Mouse (Mus musculus): Measurements from ENCODE around the gene Gabrd.
A peak's percentile ranks its signal among the peaks of the same experiment; 100 is the strongest.
"Not testable (repeated sequence)": the region's sequence is repeated elsewhere in the genome, so short reads cannot be mapped to it uniquely, and the experiment has no call there.

Gene Gabrd

DNA sequence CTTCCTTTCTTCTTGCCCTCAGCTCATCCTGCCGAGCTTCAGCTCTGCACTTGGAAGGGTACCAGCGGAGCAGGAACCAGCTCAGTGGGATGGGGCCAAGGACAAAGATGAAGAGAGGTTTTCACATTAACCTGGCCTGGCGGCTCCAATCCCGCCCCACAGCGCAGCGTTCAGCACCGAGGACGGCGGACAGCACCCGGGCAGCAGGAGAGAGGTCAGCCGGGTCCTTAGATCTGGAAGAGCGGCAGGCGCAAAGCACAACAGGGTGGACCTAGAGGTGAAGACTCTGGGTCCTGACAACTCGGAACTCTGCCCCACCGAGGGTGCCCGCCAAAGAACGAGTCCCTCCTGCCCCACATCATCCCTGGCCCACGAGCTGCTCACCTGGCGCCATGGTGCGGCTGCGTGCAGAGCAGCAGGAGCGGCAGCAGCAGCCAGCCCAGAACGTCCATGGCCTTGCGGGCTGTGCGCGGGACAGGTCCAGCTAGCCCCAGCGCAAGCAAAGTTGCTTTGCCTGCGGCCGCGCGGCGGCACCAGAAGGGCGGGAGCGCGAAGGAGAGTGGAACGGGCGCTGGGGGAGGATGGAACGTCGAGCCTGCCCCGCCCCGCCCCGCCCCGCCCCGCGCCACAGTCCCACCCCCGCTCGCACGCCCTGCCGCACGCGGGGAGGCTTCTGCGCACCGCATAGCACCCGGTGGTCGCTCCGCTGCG lies at the start of gene Gabrd:
Gene Gabrd, minus strand, starts transcription at position 602 of the 711 bp plus-strand sequence.
- peak; percentile 54 to 64 for DNase-seq

GRCm38 (mm10) chr4:155442808-155443207 lies 44.9 kb upstream of the Gabrd start:
- no peak for DNase-seq

- no peak for DNase-seq
Measured at GRCm38 (mm10) chr4:155433993-155434392, 36.1 kb upstream of the Gabrd start.

DNA sequence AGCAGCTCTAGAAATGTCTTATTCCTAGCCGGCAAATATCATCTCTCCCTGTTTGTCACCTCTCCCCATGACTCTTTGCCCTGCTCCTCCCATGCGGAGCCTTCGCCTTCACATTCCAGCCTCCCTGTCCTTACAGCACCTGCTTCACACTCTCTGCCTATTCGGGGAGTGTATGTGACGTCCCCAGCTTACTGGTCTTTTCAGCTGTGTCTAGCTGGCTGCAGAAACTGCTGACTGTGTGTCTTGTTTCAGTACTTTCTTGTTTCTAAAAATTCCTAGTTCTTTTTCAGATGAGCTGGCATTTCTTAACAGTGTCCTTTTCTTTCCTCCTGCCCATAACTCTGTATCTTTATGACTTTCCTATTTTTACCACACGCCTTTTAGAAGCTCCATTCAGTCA lies 34.4 kb upstream of the Gabrd start:
- no peak for DNase-seq

GRCm38 (mm10) chr4:155429202-155429601 lies 31.3 kb upstream of the Gabrd start:
- no peak for DNase-seq

DNA sequence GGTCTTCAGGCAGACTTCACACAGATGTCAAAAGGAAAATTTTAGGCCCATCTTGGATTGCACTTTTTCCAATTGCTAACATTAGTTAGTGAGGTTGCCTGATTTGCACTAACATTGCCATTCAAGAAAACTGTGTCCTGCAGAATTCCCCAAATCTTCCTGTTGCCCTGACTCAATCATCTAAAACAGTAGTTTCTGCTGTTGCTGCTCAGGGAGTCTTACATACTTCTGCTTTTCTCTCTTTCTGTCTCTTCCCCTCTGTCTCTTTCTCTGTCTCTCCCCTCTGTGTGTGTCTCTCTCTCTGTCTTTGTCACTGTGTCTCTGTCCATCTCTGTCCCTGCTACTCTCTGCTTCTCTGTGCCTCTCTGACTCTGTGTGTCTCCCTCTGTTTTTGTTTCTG lies 30.5 kb upstream of the Gabrd start:
- DNase-seq, result no peak

- no peak for DNase-seq
Measured at GRCm38 (mm10) chr4:155426272-155426671, 28.4 kb upstream of the Gabrd start.

- DNase-seq, result no peak
Measured at GRCm38 (mm10) chr4:155423988-155424387, 26.1 kb upstream of the Gabrd start.

DNA sequence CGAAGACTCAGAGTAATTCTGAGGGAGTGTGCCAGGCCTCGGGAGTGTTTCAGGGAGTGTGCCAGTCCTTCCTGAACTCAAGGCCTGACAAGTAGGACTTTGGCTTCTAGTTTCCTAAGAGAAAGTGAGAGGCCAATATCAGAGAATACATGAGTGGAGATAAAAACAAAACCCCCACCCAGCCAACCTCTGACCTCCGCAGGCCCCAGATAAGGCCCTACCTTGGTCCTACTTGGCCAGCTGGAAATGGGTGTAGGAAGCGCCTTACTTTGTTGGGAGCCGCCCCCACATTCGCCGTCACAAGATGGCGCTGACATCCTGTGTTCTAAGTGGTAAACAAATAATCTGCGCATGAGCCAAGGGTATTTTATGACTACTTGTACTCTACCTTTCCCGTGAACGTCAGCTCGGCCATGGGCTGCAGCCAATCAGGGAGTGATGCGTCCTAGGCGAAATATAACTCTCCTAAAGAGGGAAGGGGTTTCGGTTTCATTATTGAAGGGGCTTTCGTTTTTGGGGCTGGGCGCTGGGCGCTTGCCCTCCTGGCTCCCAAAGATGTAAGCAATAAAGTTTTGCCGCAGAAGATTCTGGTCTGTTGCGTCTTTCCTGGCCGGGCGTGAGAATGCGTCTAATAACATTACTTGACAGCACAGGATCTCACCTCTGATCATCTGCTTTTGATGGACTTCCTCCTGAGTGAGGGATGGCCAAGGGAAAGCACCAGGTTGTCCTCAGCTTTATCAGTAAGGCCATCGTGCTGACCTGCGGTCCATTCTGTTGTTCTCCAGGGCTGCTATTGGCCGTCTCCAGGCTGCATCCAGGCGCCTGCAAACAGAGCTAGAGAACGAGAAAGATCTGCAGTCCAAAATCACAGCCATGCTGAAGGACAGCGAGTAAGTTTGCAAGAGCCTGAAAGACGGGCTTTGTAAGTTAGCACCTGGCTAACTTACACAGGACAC lies 23.8 kb upstream of the Gabrd start:
- DNase-seq, result not testable (repeated sequence)

DNA sequence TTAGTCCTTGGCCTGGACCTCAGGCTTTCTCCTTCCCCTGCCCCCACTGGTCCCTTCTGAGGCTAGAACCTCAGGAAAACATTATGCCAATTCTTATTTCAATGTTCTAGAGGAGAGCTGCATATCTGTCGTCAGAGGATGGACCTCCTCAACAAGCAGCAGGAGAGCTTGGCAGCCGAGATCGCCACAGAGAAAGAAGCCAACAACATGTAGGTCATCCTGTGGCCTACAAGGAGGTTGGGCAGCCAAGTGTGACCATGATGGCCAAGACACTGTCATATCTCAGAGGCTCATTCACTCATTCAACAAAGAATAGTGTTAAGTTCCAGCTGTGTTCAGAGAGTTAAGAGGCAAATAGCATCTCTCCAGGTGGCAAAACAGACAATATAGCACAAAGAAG lies 22.2 kb upstream of the Gabrd start:
- DNase-seq, result no peak

DNA sequence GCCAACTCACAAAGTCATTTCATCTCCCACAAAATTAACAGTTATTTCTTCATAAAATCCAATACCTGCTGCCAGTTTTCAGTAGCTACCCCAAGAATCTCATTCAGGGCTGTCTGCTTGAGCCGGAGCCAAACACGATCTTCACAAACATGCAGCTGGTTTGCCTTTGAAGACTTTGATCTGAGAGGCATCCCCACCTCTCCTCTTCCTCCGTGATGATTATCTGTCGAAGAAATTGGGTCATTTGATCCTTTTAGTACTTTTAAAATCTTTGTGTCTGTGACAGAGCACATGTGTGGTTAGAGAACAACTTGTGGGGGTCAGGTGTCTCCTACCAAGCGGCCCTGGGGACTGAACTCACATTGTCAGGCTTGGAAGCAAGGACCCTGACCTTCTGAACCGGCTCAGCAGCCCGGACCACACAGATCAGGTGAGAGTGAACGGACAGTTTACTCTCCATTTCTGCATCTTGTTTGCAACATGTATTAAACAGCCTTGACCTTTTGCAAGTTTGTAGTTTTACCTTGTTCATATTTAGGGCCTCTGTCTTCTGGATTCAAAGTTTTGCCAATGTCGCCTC lies 16.8 kb upstream of the Gabrd start:
- no peak for DNase-seq

GRCm38 (mm10) chr4:155413641-155414335 lies 15.9 kb upstream of the Gabrd start:
- no peak for DNase-seq

GRCm38 (mm10) chr4:155412124-155412523 lies 14.2 kb upstream of the Gabrd start:
- no peak for DNase-seq

DNA sequence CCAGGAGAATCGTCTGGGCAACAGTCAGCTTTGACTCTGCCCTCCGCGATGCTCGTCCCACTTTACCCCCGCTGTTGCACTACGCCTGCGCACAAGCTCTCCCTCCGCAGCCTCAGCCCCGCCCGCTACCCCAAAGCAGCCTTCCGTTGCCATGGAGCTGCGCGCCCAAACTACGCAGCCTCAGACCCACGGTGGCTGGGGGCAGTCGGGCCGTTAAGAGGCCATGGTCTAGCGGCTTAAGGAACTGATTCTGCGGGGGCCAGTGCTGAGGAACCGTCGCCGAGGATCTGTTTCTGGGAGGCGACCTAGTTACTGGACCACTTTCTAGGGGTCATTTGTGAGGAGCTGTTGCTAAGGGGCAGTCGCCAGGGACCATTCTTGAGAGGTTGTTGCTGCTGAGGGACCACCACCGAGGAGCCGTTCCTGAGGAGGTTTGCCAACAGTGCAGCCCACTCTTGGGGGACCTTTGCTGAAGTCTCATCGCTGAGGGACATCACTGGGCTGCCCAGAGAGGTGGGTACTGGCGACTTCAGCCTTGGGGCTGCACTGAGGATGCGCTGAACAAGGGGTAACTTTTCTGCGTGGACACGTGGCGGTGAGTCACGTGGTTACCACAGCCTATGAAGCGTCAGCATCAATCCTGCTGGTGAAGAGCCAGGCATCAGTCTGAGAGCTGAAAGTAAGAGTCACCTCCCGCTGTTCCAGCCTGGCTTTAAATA lies 11.3 kb upstream of the Gabrd start, which contains the start of gene Cfap74:
Gene Cfap74, plus strand, starts transcription at position 133 of the 719 bp plus-strand sequence.
- peak; percentile 66 to 71 for DNase-seq

GRCm38 (mm10) chr4:155408695-155409057 lies 10.8 kb upstream of the Gabrd start:
- DNase-seq, result no peak

GRCm38 (mm10) chr4:155402489-155402888 lies 4.6 kb upstream of the Gabrd start:
- no peak for DNase-seq

DNA sequence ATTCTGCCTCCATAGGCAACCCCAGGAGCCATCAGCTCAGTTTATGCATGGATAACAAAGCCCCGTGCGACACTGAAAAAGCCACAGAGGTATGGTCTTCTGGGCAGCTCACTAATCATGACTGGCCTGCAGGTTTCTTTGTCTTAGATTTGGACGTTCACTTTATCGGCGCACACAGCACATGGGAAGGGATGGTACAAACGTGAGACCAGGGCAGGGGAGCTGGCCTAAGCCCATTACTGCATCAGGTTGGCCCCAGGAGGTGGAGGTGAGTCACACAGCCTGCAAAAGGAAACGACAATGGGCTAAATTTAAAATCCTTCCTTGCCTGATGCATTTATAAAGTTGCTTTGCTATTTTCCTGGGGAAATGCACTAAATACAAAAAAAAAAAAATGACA lies 3.2 kb upstream of the Gabrd start:
- no peak for DNase-seq

GRCm38 (mm10) chr4:155398222-155398540 lies 269 bp upstream of the Gabrd start:
- DNase-seq, result no peak

DNA sequence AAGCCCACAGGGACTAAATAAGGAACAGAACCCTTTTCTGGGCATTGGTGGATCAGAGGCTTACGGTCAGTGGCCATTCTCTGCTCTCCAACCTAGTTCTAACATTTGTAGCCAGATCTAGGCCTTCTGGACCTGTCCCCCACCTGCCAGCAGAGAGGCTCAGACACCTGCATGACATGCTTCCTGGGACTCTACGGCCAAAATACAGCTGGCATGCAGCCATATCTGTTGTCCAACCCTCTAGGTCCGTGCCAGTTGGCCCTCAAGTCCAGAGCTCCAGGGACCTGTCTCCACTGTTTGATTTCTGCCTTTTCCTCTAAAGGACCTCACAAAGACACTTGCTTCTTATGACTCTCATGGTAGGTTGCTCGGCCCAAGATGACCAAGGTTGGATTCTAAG lies 1.2 kb downstream of the Gabrd start:
- DNase-seq, result no peak

GRCm38 (mm10) chr4:155395471-155395870 lies 2.4 kb downstream of the Gabrd start:
- DNase-seq, result no peak

- no peak for DNase-seq
Measured at GRCm38 (mm10) chr4:155387166-155387565, 10.7 kb downstream of the Gabrd start.

DNA sequence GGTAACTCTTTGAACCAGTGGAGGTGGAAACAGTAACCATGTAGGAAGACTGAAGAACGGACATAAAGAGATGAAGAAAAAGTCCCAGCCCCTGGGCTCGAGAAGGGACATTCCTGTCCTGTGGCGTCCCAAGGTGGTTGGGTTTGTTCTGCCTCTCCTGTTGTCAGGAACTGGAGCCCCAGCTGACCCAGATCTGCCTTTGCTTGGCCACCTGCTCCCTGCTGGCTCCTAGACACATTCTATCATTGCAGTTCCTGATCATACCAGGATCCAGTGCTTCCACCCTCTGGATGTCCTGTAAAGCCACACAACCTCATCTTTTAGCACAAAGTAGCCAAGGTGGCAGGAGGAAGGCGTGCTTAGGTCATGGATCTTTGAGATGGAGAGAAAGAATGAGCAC lies 14.6 kb downstream of the Gabrd start:
- no peak for DNase-seq

Data from lung, postnatal 4 days (tissue).